Mouse (Mus musculus): ENCODE measurements around the gene Rpl5.

Gene Rpl5

DNA sequence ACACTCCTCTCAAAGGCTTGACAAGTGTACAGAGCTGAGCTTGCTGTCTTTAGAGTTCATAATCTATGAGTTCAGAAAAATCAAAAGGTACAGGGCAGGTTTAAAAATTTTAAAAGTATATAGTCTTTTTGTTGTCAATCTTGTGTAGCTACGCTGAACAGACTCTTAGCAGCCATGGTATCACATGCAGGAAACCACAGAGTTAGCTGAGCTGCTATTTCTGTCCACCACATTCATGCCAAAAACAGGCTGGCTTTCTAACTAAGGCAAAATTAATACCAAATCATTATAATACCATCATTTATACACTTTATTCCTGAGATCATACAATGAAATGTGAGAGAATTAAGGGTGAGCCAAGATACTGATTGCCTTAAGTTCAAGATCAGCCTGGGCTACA, 46.2 kb downstream of the Rpl5 start:
- no peak for DNase-seq

- DNase-seq: no peak
Measured at GRCm38 (mm10) chr5:107947548-107947947, 47.2 kb downstream of the Rpl5 start.

DNA sequence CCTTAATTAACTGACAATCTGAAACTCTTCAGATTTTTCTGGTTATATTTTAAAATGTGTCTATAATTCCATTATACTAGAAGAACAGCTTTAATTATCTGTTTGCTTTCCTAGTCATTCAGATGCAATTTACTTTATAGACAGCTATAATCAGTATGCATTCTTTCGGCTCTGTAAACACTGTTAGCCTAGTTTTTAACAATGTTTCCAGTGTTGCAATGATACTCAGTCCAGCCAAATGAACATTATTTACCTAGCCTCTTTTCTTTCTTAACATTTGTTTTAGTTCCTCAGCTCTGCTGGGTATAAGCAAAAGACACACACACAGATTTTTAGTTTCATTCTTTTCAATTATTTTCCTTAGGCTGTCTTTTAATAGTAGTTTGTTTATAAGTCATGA, 48.6 kb downstream of the Rpl5 start:
- DNase-seq: no peak

GRCm38 (mm10) chr5:107949607-107950006, 49.3 kb downstream of the Rpl5 start:
- no peak for DNase-seq

- peak; percentile 31 to 32 for DNase-seq
Measured at GRCm38 (mm10) chr5:107950643-107951042, 50.3 kb downstream of the Rpl5 start.
